Mouse (Mus musculus): Measurements from ENCODE around the gene Syn2. TPM values are rescaled to one million over a fixed set of nuclear protein-coding genes. Genes with fewer than 3 reads are reported as not detected.
A peak's percentile ranks its signal among the peaks of the same experiment; 100 is the strongest.

Gene Syn2
- polyA plus RNA-seq, 1 experiment from 2014 or later = 55.9 TPM

- no peaks in the 10 kb centered on the region for H3K9me3 ChIP-seq (ENCODE audit: control insufficient read depth, low read length)
- H3K27ac ChIP-seq (ENCODE audit: low read depth, low read length) = peak overlapping the region; percentile 59
- peaks cover 32% of the 10 kb centered on the region for H3K4me1 ChIP-seq (ENCODE audit: control insufficient read depth, insufficient read depth, low read depth, low read length)
- no peak overlapping the region for H3K4me2 ChIP-seq (ENCODE audit: low read length)
- ATAC-seq = no peak
- H3K9ac ChIP-seq (ENCODE audit: low read depth, low read length) = no peak overlapping the region
- H3K36me3 ChIP-seq (ENCODE audit: control insufficient read depth, insufficient read depth, low read length) = no peaks in the 10 kb centered on the region
- WGBS = 41% methylated on average over 2 of the region's 2 CpGs
- no peaks in the 10 kb centered on the region for H3K27me3 ChIP-seq (replicated peaks; ENCODE audit: control insufficient read depth, insufficient read depth, low read length)
- H3K4me3 ChIP-seq (ENCODE audit: low read length) = no peak overlapping the region
Measured at GRCm38 (mm10) chr6:115124675-115125357, 9.9 kb upstream of the Syn2 start.

GRCm38 (mm10) chr6:115125358-115125720 lies 9.4 kb upstream of the Syn2 start:
- peaks cover 32% of the 10 kb centered on the region for H3K4me1 ChIP-seq (ENCODE audit: control insufficient read depth, insufficient read depth, low read depth, low read length)
- no peak overlapping the region for H3K4me3 ChIP-seq (ENCODE audit: low read length)
- H3K36me3 ChIP-seq (ENCODE audit: control insufficient read depth, insufficient read depth, low read length) = no peaks in the 10 kb centered on the region
- H3K9ac ChIP-seq (ENCODE audit: low read depth, low read length) = no peak overlapping the region
- peak overlapping the region; percentile 59 for H3K27ac ChIP-seq (ENCODE audit: low read depth, low read length)
- ATAC-seq = no peak
- H3K27me3 ChIP-seq (replicated peaks; ENCODE audit: control insufficient read depth, insufficient read depth, low read length) = no peaks in the 10 kb centered on the region
- no peak overlapping the region for H3K4me2 ChIP-seq (ENCODE audit: low read length)
- no peaks in the 10 kb centered on the region for H3K9me3 ChIP-seq (ENCODE audit: control insufficient read depth, low read length)
- 45% methylated on average over 1 of the region's 1 CpGs for WGBS

GRCm38 (mm10) chr6:115126232-115126785 lies 8.4 kb upstream of the Syn2 start:
- WGBS = 11% methylated on average over 2 of the region's 2 CpGs
- peak; percentile 90 for ATAC-seq
- H3K27me3 ChIP-seq (replicated peaks; ENCODE audit: control insufficient read depth, insufficient read depth, low read length) = no peaks in the 10 kb centered on the region
- peak overlapping the region; percentile 20 for H3K4me2 ChIP-seq (ENCODE audit: low read length)
- H3K4me3 ChIP-seq (ENCODE audit: low read length) = no peak overlapping the region
- no peaks in the 10 kb centered on the region for H3K36me3 ChIP-seq (ENCODE audit: control insufficient read depth, insufficient read depth, low read length)
- H3K9me3 ChIP-seq (ENCODE audit: control insufficient read depth, low read length) = no peaks in the 10 kb centered on the region
- no peak overlapping the region for H3K9ac ChIP-seq (ENCODE audit: low read depth, low read length)
- H3K27ac ChIP-seq (ENCODE audit: low read depth, low read length) = peak overlapping the region; percentile 86
- peaks cover 32% of the 10 kb centered on the region for H3K4me1 ChIP-seq (ENCODE audit: control insufficient read depth, insufficient read depth, low read depth, low read length)

GRCm38 (mm10) chr6:115126851-115127250 lies 7.9 kb upstream of the Syn2 start:
- H3K36me3 ChIP-seq (ENCODE audit: control insufficient read depth, insufficient read depth, low read length) = no peaks in the 10 kb centered on the region
- H3K27ac ChIP-seq (ENCODE audit: low read depth, low read length) = peak overlapping the region; percentile 86
- no peak overlapping the region for H3K4me3 ChIP-seq (ENCODE audit: low read length)
- H3K9ac ChIP-seq (ENCODE audit: low read depth, low read length) = peak overlapping the region; percentile 42; the same call in 1 of the 2 replicates
- H3K4me1 ChIP-seq (ENCODE audit: control insufficient read depth, insufficient read depth, low read depth, low read length) = peaks cover 32% of the 10 kb centered on the region
- no peaks in the 10 kb centered on the region for H3K9me3 ChIP-seq (ENCODE audit: control insufficient read depth, low read length)
- no peaks in the 10 kb centered on the region for H3K27me3 ChIP-seq (replicated peaks; ENCODE audit: control insufficient read depth, insufficient read depth, low read length)
- peak; percentile 4; the same call in 1 of the 2 replicates for ATAC-seq
- H3K4me2 ChIP-seq (ENCODE audit: low read length) = no peak overlapping the region; the same call in 1 of the 2 replicates
- WGBS = 33% methylated on average over 3 of the region's 3 CpGs

GRCm38 (mm10) chr6:115127255-115127824 lies 7.4 kb upstream of the Syn2 start:
- Histone ChIP-seq H3K9me3 (ENCODE audit: control insufficient read depth, low read length) (no peaks in the 10 kb centered on the region), H3K27me3 (replicated peaks; ENCODE audit: control insufficient read depth, insufficient read depth, low read length) (no peaks in the 10 kb centered on the region), H3K9ac (ENCODE audit: low read depth, low read length) (peak overlapping the region; percentile 42; the same call in 1 of the 2 replicates), H3K36me3 (ENCODE audit: control insufficient read depth, insufficient read depth, low read length) (no peaks in the 10 kb centered on the region), H3K4me2 (ENCODE audit: low read length) (no peak overlapping the region), H3K27ac (ENCODE audit: low read depth, low read length) (peak overlapping the region; percentile 86), H3K4me3 (ENCODE audit: low read length) (no peak overlapping the region), H3K4me1 (ENCODE audit: control insufficient read depth, insufficient read depth, low read depth, low read length) (peaks cover 32% of the 10 kb centered on the region)
- WGBS = 71% methylated on average over 5 of the region's 5 CpGs
- no peak for ATAC-seq

DNA sequence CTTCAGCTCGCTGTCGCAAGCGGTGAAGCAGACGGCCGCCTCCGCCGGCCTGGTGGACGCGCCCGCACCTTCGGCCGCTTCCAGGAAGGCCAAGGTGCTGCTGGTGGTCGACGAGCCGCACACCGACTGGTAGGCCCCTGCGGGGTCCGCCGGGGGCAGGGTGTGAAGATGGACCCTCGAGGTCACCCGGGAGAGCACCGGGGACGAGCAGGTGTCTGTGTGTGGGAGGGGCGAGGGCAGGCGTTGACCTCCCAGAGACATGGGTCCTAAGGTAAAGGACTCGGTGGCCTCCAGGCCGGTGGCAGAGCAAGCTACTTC lies 589 bp downstream of the Syn2 start:
- peak overlapping the region; percentile 78 for H3K27ac ChIP-seq (ENCODE audit: low read depth, low read length)
- H3K4me3 ChIP-seq (ENCODE audit: low read length) = peak overlapping the region; percentile 81
- peak overlapping the region; percentile 86 for H3K9ac ChIP-seq (ENCODE audit: low read depth, low read length)
- no peak; the same call in 1 of the 2 replicates for ATAC-seq
- H3K4me1 ChIP-seq (ENCODE audit: control insufficient read depth, insufficient read depth, low read depth, low read length) = peaks cover 10% of the 10 kb centered on the region
- no peaks in the 10 kb centered on the region for H3K27me3 ChIP-seq (replicated peaks; ENCODE audit: control insufficient read depth, insufficient read depth, low read length)
- H3K36me3 ChIP-seq (ENCODE audit: control insufficient read depth, insufficient read depth, low read length) = no peaks in the 10 kb centered on the region
- H3K4me2 ChIP-seq (ENCODE audit: low read length) = peak overlapping the region; percentile 77
- 3% methylated on average over 27 of the region's 27 CpGs for WGBS
- no peaks in the 10 kb centered on the region for H3K9me3 ChIP-seq (ENCODE audit: control insufficient read depth, low read length)

DNA sequence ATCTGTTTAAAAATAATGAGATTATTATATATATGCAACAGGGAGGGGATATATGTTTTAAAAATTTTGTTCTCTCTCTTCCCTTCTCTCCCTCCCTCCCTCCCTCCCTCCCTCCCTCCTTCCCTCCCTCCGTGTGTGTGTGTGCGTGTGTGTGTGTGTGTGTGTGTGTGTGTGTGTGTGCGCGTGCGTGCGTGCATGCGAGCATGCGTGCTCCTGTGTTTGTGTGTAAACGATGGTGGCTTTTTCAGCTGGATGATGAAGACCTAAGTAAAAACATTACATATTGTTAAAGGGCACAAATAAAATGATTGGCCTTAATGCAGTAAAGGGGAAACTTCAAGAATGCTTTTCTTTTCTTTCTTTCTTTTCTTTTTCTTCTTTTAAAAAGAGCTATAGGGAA lies 1.5 kb downstream of the Syn2 start:
- no peaks in the 10 kb centered on the region for H3K36me3 ChIP-seq (ENCODE audit: control insufficient read depth, insufficient read depth, low read length)
- no peak overlapping the region for H3K9ac ChIP-seq (ENCODE audit: low read depth, low read length)
- H3K27me3 ChIP-seq (replicated peaks; ENCODE audit: control insufficient read depth, insufficient read depth, low read length) = no peaks in the 10 kb centered on the region
- H3K4me3 ChIP-seq (ENCODE audit: low read length) = peak overlapping the region; percentile 81
- peaks cover 10% of the 10 kb centered on the region for H3K4me1 ChIP-seq (ENCODE audit: control insufficient read depth, insufficient read depth, low read depth, low read length)
- no peak for ATAC-seq
- H3K27ac ChIP-seq (ENCODE audit: low read depth, low read length) = no peak overlapping the region
- no peaks in the 10 kb centered on the region for H3K9me3 ChIP-seq (ENCODE audit: control insufficient read depth, low read length)
- peak overlapping the region; percentile 77 for H3K4me2 ChIP-seq (ENCODE audit: low read length)
- WGBS = 82% methylated on average over 9 of the region's 9 CpGs

DNA sequence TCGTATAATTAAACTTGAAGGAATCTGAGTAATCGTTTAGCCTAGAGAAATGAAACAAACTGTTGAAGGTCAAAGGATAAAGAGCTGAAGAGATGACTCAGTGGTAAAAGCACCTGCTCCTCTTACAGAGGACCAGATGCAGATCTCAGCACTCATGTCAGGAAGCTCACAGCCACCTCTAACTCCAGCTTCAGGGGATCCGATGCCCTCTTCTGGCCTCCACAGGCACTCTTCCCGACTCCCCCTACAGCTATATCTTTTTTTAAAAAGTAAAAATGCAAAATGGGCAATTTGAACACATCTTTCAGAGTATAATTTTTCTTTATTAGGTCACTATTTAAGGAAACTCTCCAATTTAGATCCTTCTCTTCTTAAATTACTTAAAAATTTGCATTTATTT lies 6.7 kb downstream of the Syn2 start:
- 53% methylated on average over 4 of the region's 4 CpGs for WGBS
- Histone ChIP-seq H3K36me3 (ENCODE audit: control insufficient read depth, insufficient read depth, low read length) (0 out of 2 replicates have a peak, but pooled peaks cover 4% of the 10 kb centered on the region), H3K4me3 (ENCODE audit: low read length) (no peak overlapping the region), H3K9ac (ENCODE audit: low read depth, low read length) (no peak overlapping the region), H3K27ac (ENCODE audit: low read depth, low read length) (no peak overlapping the region), H3K27me3 (replicated peaks; ENCODE audit: control insufficient read depth, insufficient read depth, low read length) (no peaks in the 10 kb centered on the region), H3K9me3 (ENCODE audit: control insufficient read depth, low read length) (no peaks in the 10 kb centered on the region), H3K4me1 (ENCODE audit: control insufficient read depth, insufficient read depth, low read depth, low read length) (peaks cover 10% of the 10 kb centered on the region), H3K4me2 (ENCODE audit: low read length) (no peak overlapping the region)
- no peak for ATAC-seq

DNA sequence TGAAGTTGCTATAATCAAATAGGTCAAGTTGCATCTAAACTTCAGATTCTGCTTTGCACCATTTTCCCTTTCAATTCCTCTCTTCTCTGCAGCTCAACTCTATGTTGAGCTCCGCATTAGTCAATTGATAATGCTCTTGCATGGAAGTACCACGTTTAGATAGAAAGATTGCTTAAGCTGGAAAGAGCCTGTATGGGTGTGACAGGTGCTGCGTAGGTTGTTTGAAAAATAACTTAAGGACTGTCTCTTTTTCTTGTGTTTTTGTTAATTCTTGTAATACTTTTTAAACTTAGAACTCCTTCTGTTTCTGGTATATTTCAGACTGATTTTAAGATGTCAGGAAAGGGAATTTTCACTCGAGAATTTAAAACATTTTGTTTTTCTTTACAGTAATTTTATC lies 26.5 kb downstream of the Syn2 start:
- no peak for ATAC-seq
- no peak overlapping the region for H3K27ac ChIP-seq (ENCODE audit: low read depth, low read length)
- H3K4me1 ChIP-seq (ENCODE audit: control insufficient read depth, insufficient read depth, low read depth, low read length) = no peaks in the 10 kb centered on the region
- H3K36me3 ChIP-seq (ENCODE audit: control insufficient read depth, insufficient read depth, low read length) = no peaks in the 10 kb centered on the region
- no peak overlapping the region for H3K9ac ChIP-seq (ENCODE audit: low read depth, low read length)
- no peak overlapping the region for H3K4me2 ChIP-seq (ENCODE audit: low read length)
- no peaks in the 10 kb centered on the region for H3K9me3 ChIP-seq (ENCODE audit: control insufficient read depth, low read length)
- 68% methylated on average over 4 of the region's 4 CpGs for WGBS
- no peak overlapping the region for H3K4me3 ChIP-seq (ENCODE audit: low read length)
- no peaks in the 10 kb centered on the region for H3K27me3 ChIP-seq (replicated peaks; ENCODE audit: control insufficient read depth, insufficient read depth, low read length)
